Mouse (Mus musculus) ES-E14 (cell line): ENCODE results near the gene Trpm8.

Experiments
- CHD2 ChIP-seq: IDR thresholded peaks from 2 replicates; pipeline ENCODE4 v1.6.1; 2014; ENCODE audit warnings: mild to moderate bottlenecking, low read depth, low read length, inconsistent platforms
- HCFC1 ChIP-seq: IDR thresholded peaks from 2 replicates; pipeline ENCODE4 v1.6.1; 2012; ENCODE audit warnings: low read length, inconsistent platforms, borderline replicate concordance; ENCODE audit not compliant: insufficient read depth
- MAFK ChIP-seq: IDR thresholded peaks from 2 replicates; pipeline ENCODE4 v1.6.1; 2014; ENCODE audit warnings: mild to moderate bottlenecking, low read depth, low read length, inconsistent platforms; ENCODE audit not compliant: insufficient read depth
- ZNF384 ChIP-seq: IDR thresholded peaks from 2 replicates; pipeline ENCODE4 v1.6.1; 2012; ENCODE audit warnings: low read depth, low read length, inconsistent platforms

- TF ChIP-seq ZNF384, result no peak
- TF ChIP-seq MAFK, result no peak
- no peak for TF ChIP-seq CHD2
- no peak for TF ChIP-seq HCFC1
Measured at GRCm38 (mm10) chr1:88232664-88233380, 44.6 kb upstream of the Trpm8 start.
